Mouse (Mus musculus) kidney, adult 18-20 months (tissue): ENCODE data around the gene Grip1.

Experiments
- DNase-seq: peaks from one replicate; pipeline ENCODE4 v3.0.0; 2021

The Grip1 gene

DNA sequence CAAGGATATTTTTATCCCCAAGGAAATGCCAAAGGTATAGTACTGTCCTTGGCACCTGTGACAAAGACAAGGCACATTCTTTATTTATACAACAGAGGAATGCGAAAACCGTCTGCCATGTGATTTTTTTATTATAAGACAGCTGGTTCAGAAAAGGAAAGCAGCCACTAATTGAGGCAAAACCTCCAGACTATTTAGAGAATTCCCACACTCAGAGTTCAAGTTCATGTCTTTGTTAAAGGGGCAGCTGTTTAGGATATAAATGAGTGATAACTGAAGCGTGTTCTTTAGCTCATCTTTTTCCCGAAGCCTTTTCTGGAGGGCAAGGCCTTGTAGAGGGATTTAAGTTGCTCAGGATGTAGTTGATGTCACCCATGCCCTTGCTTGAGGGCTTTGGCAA is 126.4 kb downstream of the Grip1 start:
- no peak for DNase-seq

DNA sequence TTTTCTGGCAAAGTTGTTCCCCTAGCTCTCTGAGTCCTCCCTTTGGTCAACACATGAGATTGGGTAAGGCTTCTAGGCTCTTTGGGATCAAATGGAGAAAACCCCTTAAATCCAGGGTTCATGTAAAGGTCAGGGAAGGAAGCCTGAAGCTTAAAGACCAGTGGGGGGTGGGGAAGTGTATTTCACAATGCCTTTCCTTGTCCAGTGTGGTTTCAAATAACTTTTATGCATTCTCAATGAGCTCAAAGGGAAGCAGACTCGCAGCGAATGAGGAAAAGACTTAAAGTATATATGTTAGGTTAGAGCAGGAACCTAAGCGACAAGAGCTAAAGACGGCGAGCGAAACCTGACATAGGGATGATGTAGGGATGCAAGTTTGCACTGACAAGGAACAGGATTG is 131.0 kb downstream of the Grip1 start:
- no peak for DNase-seq

DNA sequence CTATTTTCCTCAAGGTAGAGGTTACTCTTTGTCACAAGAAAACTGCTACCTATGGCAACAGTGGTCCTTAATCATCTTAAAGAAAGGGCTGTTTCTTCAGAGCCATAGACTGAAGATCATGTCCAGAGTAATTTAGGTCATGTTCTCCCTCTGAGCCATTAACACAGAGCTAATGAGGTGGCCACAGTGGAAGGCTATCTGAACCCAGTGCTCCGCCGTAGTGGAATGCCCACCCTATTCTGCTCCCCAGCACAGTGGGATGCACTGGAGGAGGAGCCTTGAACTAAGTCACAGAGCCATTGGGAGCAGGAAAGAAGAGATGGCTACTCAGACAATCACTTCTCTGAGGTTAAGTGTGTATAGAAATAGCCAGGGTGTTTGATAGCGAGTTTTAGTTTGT is 133.3 kb downstream of the Grip1 start:
- DNase-seq: no peak

DNA sequence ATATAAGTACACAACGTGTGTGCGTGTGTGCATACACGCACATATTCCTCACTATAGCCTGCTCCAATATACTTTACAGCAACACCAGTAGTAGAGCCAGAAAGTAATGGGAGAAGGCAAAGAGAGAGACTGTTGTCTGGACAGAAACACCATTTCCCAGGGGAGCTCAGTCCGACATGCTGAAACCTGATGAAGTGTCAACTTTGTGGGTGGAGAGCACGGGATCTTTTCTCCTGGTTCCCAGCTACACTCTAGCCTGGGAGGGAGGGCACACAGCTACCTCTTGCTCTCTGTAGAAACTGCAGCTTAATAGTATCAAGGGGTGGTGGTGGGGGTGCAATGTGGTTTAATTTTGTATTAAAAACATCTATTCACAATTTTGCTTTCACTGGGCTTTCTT is 143.2 kb downstream of the Grip1 start:
- DNase-seq: no peak

DNA sequence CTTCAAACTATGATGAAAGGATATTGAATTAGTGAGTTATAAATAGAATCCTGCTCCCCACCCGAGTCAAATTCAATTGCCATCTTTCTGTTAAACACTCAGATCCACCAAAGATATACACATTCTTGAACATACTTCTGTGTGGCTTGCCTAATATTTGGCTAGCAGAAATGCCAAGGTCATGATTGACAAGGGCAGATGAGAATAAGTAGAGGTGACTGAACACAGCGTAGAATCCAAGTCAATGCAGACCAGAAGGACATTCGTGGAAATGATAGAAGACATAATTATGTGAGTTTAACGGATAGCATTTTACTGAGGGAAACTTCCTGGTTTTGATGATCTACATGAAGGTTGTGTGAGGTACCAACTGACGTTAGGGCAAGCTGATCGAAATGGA is 153.9 kb downstream of the Grip1 start:
- DNase-seq: no peak

DNA sequence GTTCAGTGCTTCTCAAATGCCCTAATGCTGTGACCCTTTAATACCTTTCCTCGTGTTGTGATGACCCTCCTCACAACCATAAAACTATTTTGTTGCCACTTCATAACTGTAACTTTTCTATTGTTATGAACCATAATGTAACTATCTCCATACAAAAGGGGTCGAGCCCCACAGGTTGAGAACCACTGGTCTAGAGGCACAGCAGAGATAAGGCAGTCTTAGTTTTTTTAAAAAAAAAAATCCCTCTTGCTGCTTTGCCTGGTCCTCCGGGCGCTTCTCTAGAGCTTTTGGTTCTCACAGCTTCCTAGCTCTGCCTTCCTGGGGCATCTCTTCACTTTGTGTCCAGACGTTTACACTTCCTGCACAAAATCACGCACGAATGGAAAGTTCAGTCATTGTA is 155.4 kb downstream of the Grip1 start:
- DNase-seq: no peak

DNA sequence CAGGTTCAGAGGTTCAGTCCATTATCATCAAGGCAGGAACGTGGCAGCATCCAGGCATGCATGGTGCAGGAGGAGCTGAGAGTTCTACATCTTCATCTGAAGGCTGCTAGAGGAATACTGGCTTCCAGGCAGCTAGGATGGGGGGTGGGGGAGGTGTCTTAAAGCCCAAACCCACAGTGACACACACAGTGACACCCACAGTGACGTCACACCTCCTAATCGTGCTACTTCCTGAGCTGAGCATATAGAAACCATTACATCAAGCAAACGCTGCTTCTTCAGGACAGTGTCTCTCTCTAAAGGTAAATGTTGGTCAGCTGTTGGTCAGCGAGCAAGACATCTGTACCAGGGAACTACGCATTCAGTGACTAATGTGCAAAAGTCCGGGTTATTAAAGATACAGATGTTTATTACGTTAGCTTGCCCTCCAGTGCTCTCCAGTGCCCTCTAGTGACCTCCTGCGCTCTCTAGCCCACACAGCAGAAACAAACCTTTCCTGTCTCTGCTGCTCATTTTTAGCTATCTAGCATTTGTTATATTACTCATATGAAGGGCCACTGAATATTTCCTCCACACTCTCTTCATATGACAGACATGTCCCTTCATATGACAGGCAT is 156.8 kb downstream of the Grip1 start:
- peak; percentile 8 for DNase-seq

DNA sequence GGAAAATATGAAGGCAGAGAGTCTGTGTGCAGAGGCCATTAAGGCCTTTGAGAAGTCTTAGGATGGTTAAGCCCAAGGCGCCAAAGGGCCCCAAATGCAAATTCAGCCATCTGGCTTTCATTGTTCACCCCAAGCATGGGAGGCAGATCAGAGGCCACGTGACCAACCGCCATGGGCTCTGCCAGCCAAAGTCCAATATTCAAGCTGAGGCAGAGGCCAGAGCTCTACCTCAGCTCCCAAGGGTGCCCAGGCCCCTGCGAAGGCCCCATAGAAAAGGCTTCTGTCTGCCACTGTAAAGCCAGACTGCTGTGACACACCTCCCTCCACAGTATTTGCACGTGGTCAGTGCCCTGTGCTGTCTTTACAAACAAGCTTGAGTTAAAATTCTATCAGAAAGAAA is 158.4 kb downstream of the Grip1 start:
- no peak for DNase-seq

DNA sequence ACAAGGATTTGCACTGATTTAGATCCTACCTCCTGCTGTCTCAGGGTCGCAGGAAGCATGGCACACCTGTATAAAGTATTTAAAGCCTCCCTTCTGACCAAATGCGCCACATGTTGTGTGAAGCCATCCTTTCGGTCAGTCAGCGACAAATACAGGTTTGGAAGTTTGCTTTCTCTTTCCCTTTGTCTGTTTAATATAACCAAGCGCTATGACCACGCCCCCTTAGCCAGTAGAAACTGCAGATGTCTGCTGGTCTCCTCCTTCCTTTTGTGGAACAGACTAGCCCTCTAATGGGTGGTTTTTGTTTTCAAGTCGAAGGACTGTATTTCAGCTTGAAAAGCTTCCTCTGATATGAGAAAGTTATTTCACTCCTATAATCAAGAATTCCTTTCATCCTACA is 161.1 kb downstream of the Grip1 start:
- no peak for DNase-seq

DNA sequence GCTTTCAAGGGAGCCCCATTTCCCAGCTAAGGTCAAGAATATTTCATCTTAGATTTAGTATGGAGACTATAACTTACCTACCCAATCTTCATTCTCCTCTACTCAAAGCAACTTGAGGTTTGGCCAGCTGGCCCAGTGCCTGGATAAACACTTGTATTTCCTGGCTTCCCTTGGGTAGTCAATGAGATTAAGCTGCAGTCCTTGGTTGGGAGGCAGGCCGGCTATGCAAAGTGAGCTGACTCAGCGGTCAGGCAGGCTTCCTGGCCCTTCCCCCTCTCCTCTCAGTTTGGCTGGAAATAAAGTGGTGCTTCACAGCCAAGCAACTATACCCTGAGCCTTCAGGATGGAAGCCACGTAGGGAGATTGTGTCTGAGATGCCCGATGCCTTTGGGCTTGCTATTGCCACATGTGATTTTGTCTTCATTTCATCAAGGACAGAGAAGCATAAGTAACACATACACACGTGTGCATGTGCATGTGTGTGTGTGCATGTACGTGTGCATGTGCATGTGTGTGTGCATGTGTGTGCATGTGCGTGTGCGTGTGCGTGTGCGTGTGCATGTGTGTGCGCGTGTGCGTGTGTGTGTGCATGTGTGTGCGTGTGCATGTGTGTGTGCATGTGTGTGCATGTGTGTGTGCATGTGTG is 161.7 kb downstream of the Grip1 start:
- peak; percentile 74 for DNase-seq

DNA sequence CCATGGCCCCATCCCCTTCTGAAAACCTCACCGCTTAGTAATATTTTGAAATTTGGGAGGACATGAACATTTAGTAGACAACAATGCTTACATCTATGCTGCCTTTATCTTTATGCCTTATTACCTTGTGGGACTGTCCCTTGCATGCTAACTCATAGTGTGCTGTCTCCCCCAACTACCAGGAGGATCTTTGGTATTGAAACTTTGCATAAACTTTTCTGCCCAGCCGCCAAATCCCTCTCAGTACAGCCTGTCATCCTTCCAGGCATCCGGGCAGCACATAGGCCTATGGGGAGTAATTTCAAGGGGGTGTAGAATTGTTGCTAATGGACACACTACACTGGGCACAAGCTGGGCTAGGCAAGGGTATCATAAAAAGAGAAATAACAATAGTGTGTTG is 162.4 kb downstream of the Grip1 start:
- DNase-seq: no peak

DNA sequence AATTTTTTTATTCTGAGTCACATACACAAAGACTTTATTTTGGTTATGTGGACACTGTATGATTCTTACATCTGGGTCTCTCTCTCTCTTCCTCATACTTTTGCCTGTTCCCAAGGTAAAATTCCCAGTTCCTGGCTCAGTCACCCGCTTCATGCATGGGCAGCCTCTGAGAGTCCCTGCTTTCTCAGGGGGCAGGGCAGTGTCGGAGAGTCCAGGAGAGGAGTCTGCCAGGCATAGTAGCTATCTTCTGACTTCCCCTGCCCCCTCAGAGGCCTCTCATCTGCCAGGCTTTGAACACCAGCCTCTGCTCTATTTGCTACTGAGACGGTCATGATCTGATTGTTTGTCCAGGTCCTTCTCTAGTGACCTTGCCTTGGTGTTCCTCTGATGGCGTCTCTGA is 175.0 kb downstream of the Grip1 start:
- DNase-seq: no peak

DNA sequence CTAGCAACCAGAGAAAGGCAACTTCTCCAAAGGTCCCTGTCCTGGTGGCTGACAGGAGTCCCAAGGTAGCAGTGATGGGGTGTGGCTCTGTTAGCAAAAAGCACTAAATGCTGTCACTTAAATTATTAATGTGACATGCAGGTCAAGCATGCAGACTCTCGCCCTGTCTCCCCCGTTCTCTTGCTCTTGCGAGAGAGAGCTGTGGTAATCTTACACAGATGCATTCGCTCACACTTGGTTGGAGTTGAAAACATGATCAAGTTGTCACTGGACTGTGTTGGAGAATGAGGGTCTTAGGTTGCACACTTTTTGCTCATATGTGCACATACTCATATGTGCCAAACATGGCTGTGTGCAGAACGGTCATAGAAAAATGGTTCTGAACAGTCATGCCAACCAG is 176.8 kb downstream of the Grip1 start:
- DNase-seq: no peak

DNA sequence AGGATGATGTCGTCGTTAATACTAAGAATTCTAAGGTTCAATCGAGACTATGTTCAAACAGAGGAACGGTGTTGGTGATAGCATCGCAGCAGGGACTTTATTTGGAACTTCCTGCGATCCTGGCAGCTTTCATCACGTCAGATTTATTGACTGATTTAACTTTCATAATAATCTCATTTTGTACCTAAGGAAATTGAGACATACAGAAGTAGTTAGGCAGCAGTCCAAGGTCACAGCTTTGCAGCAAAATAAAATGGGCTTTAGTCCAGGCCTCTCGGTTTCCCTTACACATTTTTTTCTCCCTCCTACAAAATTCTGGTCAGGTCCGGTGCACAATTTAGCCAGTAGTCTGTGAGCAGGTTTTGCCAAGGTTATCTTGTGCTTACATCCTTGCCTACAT is 178.3 kb downstream of the Grip1 start:
- DNase-seq: no peak

DNA sequence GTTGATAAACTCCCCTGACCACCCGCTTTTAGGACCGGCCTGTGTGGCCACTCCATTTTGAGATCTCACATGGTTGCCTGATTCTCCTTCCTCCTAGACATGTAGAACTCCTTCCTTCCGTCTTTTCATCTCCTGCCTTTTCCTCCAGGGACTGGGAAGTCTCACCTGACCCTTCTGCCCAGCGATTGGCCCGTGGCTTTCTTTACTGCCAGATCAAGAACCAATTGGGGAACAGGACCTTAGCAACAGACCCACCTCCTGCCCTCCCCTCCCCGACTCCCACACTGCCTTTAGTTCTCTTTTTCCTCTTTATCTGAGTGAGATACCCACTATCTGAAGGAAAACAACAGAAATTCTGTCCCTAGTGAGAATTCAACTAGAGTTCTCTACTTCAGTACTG is 180.9 kb downstream of the Grip1 start:
- DNase-seq: no peak

DNA sequence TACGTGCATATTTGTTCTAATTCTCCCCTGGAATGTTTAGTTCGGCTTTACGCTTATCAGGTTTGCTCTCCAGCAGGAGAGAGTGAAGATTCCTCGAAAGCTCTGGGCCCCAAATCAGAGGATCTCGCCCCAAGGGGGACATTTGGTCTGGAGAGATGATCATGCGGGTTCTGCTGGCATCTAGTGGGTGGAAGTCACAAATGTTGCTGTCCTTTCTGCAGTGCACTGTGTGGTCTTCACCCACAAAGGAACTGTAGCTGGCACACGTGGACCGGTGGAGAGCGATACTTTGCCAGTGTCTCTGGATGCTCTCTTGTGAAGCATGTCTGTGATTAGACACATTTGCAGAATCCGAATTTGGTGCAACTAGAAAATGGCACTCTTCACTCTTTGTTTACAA is 186.9 kb downstream of the Grip1 start:
- DNase-seq: no peak

DNA sequence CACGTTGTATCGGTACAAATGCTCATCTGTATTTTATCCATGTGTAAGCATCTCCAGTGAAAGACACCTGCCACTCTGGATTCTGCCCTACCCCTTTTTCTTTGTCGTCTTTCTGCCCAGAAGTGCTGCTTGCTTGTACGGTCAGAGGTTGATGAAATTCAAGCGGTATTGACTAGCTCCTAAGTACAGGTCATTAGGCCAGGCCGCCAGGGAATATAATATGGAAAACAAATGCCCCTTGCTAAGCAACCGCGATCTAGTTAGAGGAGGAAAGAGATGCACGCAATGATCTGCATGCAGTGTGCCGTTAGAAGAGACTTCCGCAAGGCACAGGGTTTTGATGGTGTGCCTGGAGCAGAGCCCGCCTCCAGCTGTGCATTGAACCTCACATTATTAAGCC is 187.4 kb downstream of the Grip1 start:
- no peak for DNase-seq

DNA sequence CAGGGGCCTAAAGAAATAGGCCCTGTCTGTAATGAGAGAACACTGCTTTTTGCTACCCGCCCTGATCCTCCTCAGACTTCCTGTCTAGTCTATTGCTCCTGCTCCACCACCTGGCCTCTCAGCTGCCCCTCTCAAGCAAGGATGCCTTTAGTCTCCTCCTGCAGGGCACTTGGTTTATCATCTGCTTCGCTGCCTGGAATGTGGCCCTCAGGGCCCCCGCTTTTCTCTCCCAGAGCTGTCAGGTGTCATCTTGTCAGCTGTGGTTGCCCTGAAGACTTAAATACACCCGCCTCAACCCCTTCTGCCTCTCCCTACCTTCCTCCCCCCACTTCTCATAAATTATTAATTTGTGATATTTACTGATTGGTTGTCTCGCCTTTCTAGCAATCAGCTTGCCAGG is 190.7 kb downstream of the Grip1 start:
- no peak for DNase-seq

DNA sequence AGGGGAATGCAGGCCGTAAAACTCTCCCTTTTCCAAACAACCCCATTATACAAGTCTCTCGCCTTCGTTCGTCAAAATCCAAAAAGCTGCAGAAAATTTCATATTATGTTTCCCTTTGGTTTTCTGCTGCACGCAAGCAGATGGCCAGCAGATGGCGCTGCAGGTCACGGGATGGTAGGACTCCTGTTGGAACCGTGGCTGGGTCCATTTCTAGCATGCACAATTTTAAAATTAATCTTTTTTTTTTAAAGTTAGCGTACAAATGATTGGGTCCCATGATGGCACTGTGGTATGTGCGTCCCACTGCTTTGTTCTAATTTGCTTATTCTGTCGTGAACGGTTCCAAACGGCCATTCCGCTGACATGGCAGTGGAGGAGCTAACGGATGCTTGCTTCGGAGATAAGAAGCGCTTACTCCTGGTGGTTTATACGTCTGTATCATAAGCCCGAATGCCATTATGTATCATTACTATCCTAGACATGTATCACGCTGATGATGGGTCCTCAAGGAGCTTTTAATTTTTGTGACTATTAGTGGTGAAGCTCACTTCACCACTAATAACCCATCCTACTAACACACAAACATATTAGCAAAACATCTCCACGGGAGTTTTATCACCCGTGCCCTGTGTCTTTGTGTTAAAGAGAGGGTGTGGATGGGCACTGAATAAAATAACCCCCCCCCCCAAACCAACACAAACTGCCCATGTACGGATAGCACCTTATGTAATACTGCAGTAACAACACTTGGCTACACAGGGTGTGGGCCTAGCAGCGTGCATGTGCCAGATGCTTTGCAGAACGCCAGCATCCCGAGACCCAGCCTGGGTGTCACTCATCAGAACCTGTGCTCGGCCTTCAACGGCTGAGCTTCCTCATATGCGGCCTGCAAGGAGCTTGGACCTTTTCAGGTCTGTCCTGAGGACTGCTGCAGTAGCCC is 193.1 kb downstream of the Grip1 start:
- peak; percentile 47 for DNase-seq

DNA sequence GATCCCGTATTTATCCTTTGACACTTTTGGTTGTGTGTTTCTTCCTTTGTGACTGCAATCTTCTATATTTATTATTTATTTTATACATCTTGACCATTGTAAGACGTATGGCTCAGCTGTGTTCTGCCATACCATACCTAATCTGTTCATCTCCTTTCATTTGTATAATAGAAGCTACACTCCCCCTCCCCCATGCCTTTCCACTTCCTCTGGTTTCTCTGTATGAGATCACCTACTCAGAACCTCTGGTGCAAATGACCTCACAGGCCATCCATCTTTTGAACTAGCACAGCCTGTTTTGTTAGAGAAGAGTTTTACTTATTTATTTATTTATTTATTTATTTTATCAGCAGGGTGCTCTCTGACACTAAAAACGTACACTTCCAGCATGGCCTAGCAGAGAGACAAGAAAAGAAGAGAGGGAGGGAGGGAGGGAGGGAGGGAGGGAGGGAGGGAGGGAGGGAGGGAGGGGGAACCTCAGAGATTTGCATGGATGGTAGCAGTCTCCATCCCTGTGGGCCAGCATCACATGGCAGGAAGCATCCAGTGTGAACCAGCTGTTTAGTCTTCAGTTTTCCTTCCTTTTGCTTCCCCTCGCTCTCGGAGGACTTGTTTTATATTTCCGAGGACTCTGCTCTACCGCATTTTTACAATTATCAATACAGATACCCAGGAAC is 207.2 kb downstream of the Grip1 start:
- DNase-seq: no peak

DNA sequence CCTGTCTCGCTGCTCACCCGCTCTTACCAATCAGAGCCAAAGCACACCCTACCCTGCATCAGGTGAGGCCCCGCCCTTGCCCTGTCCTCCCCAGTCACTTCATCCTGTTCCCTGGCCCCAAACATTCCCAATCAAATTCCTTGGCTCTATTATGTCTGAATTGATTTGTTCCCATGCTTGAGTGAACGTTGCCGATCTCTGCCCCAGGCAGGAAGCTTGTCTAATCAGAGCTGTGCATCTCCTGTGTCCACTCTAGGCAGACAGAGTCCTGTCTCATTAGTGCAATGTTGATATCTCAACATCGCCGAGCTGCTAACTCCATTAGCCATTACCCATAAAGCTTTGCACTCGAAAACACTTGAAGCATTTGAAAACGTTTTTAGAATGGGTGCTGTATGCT is 210.0 kb downstream of the Grip1 start:
- DNase-seq: no peak

DNA sequence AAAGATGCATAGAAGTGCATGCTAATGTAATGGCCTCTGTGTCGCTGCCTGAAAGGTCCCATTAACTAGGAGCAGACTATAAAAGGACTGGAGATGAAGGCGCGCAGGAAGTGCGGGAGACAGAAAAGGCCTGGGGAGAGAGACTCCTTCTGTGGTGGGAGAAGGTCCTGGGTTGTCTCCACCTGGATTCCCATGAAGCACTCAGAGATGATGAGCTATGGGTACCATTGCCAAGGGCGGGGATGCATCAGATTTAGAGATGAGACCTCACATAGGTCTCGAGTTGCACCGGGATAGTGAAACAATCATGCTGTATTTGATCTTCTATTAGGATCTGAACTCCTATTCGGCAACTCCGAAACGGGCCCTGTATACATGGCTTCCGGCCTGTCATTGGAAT is 212.8 kb downstream of the Grip1 start:
- no peak for DNase-seq

DNA sequence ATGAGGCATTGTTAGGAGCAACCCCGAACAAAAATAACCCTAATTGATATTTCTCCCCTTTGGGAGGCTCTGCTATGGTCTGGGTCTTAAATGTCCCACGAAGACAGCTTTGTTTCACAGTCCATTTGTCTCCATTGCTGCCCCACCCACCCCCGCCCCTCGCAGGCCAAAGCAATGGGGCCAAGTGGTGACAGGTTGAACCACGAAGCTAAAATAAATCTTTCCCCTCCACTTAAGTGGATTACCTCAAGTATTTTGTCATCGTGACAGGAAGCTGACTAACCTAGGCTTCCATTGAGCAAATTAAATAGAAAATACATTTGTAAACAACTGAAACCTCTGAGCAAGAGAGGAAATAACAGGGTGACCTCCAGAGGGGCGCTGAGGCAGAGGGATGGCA is 216.8 kb downstream of the Grip1 start:
- no peak for DNase-seq

DNA sequence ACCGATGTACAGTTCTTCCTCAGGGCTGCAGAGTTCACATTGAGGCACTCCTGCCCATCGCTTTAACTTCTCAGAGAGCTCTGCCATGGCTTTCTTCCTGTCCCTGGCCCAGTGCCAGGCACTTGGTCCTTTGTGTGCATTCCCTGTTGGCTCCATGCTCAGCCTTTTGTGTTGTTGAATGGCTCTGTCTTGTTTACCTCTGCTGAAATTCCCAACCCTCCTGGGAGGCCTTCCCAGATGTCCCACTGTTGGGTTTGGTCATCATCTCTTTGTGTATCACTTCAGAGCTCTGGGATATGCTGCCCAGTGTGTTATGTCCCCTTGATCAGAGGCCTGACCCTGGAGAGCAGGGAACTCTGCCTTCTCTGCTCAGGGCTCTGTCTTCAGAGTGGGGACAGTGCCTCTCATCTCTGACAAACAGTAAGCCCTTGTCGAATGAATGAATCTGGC is 230.8 kb downstream of the Grip1 start:
- no peak for DNase-seq
